Mouse (Mus musculus) gonadal fat pad, adult 2 months (tissue): ENCODE data around the gene Nsmce3. TPM values are rescaled to one million over a fixed set of nuclear protein-coding genes. Genes with fewer than 3 reads are reported as not detected.

ENCODE experiments used
- DNase-seq: peaks from one replicate; pipeline ENCODE4 v3.0.0-alpha.2; 2012; ENCODE audit warnings: low read depth
- polyA plus RNA-seq: library from polyadenylated mRNA; depleted of rRNA; stranded (reverse); fragments of >200 nt; gene quantifications from 2 replicates; pipeline ENCODE4 v1.2.3, GENCODE M21; 2012

Gene Nsmce3
- polyA plus RNA-seq, 1 experiment: 8.3 TPM

DNA sequence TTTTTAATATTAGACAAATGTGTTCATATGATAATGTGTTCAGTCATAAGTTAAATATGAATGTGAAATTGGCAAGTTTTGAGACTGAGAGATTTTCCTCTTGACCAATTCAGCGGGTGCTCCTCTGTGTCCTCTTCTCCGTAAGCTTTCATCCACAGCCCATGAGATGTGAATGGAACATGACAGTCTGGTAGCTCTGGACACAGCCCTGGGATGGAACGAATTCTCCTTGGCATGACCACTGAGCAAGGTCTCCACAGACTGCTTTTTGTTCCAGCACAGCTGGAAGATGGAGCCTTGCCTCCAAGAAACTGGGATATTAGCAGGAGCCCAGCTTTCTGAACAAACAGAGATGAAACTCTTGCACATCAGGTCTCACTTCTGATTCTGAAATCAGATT is 9.8 kb downstream of the Nsmce3 start:
- no peak for DNase-seq

DNA sequence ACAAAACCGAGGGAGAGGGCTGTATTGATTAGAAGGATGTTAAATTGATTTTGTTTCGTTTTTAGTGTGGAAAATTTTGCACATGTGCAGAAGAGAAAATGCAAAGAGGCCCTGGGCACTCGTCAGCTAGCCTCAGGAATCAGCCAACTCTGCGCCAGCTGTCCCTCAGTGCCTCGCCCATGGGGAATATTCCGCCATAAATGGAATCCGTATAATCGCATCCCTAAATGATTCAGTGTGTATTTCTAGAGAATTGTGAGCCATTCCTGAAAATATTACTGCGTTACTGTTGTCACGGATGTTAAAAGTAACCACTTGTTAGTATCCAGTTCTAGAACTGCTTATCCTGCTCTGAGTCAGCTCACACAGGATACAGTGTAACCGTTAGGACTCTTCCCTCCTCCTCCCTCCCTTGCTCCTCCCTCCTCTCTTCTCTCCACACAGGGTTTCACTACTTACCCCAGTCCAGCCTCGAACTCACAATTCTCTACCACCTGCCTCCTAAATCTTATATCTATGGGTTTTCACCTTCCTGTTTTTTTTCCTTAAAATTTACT is 16.2 kb downstream of the Nsmce3 start:
- DNase-seq: no peak

DNA sequence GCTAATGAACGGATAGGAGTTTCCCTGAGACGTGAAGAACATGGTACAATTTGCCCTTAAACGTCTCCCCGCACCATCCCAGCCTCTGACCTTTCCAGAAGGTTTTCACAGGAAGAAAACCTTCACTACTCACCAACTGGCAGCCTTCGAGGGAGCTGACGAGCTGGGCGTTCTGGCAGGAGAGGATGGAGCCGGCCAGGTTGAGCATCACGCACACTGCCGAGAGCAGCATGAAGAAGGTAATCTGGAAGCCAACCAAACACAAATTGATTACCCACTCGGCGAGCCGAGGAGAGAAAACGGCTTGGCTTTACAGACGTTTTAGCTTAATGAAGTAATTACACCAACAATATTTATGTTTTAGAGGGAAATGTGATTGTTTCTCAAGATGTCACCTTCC is 16.8 kb downstream of the Nsmce3 start:
- no peak for DNase-seq

DNA sequence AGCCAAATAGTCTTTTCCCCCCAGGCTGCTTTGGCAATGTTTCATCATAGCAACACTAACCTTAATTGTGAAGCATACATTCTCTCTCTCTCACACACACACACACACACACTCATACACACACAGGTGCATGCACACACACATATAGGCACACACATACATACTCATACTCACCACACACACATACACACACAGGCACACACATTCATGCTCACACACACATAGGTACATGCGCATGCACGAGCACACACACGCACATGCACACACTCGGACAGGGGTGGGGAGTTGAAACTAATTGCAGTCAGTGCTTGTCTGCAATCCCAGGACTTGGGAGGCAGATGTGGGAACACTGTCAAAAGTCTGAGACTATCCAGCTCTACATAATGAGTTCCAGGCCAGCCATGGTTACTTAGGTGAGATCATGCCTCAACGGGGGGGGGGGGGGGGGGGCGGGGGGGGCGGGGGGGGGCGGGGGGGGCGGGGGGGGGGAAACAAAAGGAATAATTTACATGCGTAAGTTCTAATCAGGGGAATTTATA is 17.3 kb downstream of the Nsmce3 start:
- DNase-seq: no peak

DNA sequence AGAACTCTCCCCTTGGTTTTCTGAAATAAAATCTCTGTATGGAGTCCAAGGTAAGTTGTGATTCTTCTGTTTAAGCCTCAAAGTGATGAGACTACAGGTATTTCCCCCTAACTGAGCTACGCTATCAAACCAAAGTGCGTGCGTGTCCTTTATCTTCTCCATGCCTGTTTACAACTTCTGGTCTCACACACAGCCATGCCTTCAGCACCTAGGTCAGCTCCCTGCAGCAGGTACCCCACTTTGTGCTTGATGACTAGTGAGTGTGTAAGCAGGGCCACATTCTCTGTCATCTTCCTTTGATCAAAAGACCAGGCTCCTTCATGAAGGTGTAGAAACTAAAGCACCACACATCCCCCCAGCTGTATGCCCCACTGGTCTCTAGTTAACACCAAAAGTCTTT is 22.0 kb downstream of the Nsmce3 start:
- DNase-seq: no peak

DNA sequence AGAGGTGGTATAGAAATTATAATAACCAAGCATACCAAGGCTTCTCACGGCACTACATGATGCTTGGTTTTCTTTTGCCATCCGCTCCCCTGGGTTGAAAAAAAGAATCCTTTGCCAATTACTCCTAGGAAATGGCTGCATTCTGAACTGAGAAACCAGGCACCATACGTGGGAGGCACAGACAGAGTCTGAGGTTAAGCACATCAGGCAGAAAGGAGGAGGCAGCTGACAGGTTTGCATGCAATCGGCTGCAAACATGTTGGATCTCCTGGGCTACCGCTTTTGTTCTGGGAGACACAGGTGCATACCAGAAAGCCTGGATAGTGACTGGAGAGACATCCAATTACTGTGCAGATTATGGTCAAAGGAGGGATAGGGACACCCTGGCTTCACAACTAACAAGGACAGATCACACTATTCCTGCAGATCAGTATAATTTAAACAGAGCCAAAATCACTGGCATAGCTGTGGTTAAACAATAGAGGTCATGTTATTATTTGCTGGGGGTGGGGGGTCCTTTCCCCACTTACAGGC is 25.4 kb downstream of the Nsmce3 start:
- DNase-seq: no peak

DNA sequence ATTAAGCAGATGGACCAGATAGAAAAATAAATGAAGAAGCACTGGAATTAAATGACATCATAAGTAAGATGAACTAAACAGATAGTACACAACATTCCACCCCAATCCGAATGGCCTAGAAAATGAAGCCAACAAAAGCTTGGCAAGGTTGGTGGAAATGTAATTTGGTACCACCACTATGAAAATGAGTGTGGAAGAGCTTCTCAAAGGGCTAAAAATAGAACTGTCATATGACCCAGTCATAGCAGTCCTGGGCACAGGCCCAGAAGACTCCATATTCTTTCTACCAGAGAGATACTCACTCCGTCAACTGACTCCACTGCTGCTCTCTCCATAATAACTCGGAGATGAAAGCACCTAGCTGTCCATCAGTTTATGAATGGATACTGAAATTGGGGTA is 26.7 kb downstream of the Nsmce3 start:
- no peak for DNase-seq

DNA sequence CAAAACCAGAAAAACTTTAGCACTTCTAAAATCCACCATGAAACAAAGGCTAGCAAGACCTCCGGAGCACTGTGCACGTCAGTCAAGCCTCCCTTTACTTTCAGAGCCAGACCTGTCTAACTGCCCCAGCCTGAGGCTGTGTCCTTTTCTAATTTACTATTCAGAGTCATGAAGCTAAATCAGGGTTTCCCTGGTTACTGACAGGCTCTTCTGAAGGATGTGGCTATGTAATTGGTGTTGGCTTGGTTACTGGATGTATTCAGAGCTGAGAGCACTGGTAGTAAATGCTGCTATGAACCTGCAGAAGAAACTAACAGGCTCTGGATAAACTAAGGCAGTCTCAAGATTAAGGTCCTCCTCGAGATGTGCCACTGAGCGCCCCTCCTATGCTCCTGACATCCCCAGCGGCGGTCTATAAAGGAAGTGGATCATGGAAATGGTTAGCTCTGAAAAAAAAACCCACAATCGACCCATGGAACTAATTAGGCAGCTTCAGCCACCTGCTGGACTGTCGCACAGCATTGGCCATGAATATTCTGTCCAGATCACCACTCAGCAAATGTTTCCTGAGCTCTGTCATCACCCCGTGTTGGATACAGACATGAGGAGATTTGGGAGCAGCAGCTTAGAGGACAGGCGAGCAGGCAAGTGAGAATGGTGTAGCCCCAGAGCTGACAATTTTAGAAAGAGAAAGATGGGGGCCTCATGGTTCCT is 31.7 kb downstream of the Nsmce3 start:
- no peak for DNase-seq

DNA sequence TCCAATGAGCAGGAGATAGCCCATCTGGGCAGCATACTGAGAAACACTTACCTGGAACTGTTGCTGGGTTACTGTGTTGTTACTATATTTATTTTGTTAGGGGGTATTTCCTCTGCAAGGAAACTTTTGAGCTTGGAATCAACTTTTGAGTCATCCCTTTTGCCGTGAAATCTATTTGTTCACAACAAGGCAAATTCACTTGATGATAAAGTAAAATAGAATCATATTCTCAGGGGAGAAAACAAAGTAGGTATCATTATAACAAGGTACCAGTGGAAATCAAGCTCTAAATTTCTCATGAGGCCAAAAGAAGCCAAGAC is 32.3 kb downstream of the Nsmce3 start:
- DNase-seq: no peak

DNA sequence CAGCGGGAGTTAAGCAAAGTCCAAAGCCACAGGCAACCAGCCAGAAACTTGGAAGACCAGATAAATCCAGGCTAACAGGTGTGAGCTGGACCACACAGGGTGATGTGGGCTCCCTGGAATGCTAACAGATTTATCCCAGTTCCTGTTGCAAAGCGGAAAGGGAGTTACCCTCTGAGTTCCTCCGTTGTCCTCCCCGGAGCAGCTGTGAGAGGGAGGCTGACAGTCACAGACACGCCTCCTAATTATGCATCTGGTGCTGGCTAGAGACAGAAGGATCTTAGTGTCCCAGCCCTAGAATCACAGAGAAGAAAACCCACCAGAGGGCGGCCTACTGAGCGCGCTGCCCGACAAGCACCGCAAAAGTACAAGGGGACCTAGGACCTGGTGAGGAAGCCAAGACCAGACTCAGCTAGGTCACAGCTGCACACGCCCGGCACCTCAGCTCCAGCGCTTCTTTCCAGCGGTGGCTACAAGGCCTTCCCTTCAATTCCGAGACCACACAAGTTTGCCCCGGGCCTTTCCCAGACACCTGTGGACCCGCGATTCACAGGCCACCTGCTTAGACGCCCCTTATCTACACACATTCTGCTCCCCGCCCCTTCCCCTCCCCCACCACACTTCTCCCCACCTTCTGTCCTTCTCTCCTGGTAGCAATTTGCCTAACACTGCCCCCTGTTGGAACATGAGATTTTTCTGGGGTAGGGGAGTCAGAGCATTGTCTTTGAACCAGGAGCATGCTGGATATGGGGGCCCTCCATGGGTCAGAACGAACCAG is 32.8 kb downstream of the Nsmce3 start:
- no peak for DNase-seq

DNA sequence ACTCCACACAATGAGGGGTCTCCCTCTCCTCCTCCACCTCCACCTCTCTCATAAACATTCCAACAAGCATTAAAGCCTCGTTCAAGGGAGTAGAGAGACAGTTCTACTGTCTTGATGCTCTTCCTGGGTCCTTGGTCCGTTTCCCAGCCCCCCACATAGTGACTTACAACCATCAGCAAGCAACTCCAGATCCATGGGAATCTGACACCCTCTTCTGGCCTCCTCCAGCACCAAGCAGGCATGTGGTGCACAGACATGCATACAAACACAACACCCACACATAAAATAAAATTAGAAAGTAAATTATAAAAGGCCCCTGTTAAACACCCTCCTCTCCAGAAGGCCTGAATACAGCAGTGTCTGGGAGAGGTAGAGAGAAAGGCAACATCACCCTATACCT is 33.5 kb downstream of the Nsmce3 start:
- DNase-seq: no peak

DNA sequence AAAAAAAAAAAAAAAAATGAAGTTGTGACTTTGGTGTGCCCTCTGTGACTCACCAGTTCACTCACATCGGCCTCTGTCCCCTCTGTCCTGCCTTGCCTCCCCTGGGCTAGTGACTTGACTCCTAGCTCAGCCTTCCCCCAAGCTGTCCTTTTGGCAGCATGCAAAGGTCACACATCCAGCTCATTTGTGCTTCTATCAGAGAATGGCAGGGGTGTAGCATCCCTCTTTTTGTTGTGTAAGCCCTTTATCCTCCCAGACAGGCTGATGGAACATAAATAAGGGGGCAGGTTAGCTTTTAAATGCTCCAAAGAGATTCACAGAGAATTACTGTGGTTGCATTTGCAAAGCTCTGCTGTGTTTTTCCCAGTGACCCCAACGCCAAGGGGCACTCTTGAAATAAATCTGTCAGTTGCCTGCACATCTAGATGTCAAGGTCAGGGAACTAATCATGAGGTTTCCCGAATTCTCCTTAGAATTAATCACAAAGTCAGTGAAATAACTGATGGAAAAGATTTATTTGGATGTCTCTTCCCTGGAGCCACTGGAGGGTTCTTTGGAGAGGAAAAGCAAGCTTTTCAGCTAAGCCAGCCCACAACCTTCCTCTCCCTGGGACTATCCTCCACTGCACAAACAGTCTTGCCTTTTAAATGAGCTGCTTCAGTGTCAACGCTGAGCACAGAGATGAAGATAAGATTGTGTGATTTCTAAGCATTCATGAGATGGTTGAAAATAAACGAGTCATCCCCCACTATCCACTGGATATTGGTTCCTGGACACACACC is 42.4 kb downstream of the Nsmce3 start:
- DNase-seq: no peak

DNA sequence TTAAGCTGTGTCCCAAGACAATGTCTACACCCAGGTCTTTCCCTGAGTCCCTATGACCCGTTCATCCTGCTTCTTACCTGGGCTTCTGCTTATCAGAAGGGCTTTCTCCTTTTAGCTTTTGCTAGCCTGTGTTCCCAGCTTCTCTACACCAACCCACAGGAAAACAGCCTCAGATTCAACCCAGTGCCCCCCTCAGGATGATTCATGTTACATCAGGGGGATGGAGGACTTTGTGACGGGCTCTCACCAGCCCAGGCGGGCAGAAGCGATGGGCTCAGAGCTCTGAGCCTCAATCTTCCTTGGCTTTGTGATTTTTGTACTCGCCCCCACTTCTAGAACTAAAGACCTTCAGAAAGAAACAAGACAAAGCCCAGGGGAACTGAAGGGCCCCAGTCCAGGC is 51.7 kb downstream of the Nsmce3 start:
- DNase-seq: no peak

DNA sequence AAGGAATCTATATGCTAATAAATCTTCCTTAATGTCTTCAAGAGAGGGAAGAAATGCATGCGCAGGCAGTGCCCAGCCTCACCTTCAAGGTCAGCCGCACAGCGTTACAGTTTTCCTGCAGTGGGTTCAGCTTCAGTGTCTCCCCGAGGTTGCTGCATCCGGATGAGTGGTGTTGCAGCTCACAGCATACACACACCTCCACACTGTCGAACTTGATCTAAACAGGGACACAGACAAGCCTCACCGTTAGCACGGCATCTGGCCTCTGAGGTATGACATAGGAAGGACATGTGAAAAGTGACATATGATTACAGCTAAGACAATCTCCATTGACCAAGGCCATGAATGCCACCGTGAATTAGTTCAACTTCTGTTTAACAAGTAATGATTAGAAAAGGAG is 53.1 kb downstream of the Nsmce3 start:
- DNase-seq: no peak
